Mouse (Mus musculus) hindbrain, postnatal 0 days (tissue): ENCODE measurements around the gene Vsig10. TPM values are rescaled to one million over a fixed set of nuclear protein-coding genes. Genes with fewer than 3 reads are reported as not detected.
"Not testable (repeated sequence)": the region's sequence is repeated elsewhere in the genome, so short reads cannot be mapped to it uniquely, and the experiment has no call there.

Experiments used
- ATAC-seq: fragments of 200-750 bp; cut with Nextera tagmentation; 2 replicates; pipeline ENCODE4 v1.8.0; 2017; ENCODE audit warnings: mild to moderate bottlenecking, moderate TSS enrichment, moderate library complexity
- DNase-seq: peaks from one replicate; pipeline ENCODE4 v3.0.0-alpha.2; 2015; ENCODE audit warnings: low spot score
- H3K27ac ChIP-seq: fragments of 300-500 bp; sonication (generic); 2 replicates; pipeline ENCODE4 v1.5.1; 2014; ENCODE audit warnings: mild to moderate bottlenecking
- H3K27me3 ChIP-seq: fragments of 300-500 bp; sonication (generic); 2 replicates; pipeline ENCODE4 v1.6.1; 2014; ENCODE audit warnings: low read length, mixed read lengths; ENCODE audit not compliant: insufficient read depth
- H3K36me3 ChIP-seq: fragments of 300-500 bp; sonication (generic); 2 replicates; pipeline ENCODE4 v1.6.1; 2014; ENCODE audit warnings: low read length, mixed read lengths; ENCODE audit not compliant: insufficient read depth
- H3K4me1 ChIP-seq: fragments of 300-500 bp; sonication (generic); 2 replicates; pipeline ENCODE4 v1.6.1; 2014; ENCODE audit warnings: antibody characterized with exemption, low read length, mixed read lengths; ENCODE audit not compliant: insufficient read depth
- H3K4me2 ChIP-seq: fragments of 300-500 bp; sonication (generic); 2 replicates; pipeline ENCODE4 v1.6.1; 2014; ENCODE audit warnings: low read depth, mild to moderate bottlenecking, low read length, moderate library complexity, mixed read lengths
- H3K4me3 ChIP-seq: fragments of 300-500 bp; sonication (generic); 2 replicates; pipeline ENCODE4 v1.5.1; 2014; ENCODE audit warnings: low read length
- H3K9ac ChIP-seq: fragments of 300-500 bp; sonication (generic); replicated peaks from 2 replicates; pipeline ENCODE4 v1.6.1; 2014; ENCODE audit warnings: mild to moderate bottlenecking, low read length, moderate library complexity, mixed read lengths
- H3K9me3 ChIP-seq: fragments of 300-500 bp; sonication (generic); 2 replicates; pipeline ENCODE4 v1.6.1; 2016; ENCODE audit warnings: low read length, mixed read lengths
- CTCF ChIP-seq: IDR thresholded peaks from 2 replicates; pipeline ENCODE4 v1.5.1; 2016; ENCODE audit warnings: antibody characterized with exemption, control low read depth, low read depth
- WGBS: fragments of 180-500 bp; shearing (Covaris S2); extraction: QIAGEN DNeasy Blood & Tissue Kit; methylation state at CpG from one replicate; pipeline ENCODE4 v1.1.7; 2014; 5-methylcytosine and 5-hydroxymethylcytosine counted together
- polyA plus RNA-seq: library from polyadenylated mRNA; unstranded; fragments of >200 nt; fragmentation: Nextera tagmentation; extraction: Ambion mirVana; gene quantifications from 2 replicates; pipeline ENCODE4 v1.2.1, GENCODE M21; 2015
- total RNA-seq: library from RNA; depleted of rRNA; stranded (reverse); fragments of >200 nt; gene quantifications from 2 replicates; pipeline ENCODE4 v1.2.3, GENCODE M21; 2014

The Vsig10 gene
- total and polyA plus RNA-seq, 2 experiments from 2014 or later, result 4.6 to 4.7 TPM

- H3K9ac ChIP-seq, result no peak overlapping the region
- no peak for TF ChIP-seq CTCF
- no peak overlapping the region for H3K27ac ChIP-seq
- no peaks in the 10 kb centered on the region for H3K36me3 ChIP-seq
- H3K27me3 ChIP-seq, result no peaks in the 10 kb centered on the region
- no peaks in the 10 kb centered on the region for H3K9me3 ChIP-seq
- 86% methylated on average over 6 of the region's 6 CpGs for WGBS
- ATAC-seq (no peak), DNase-seq (no peak)
- H3K4me2 ChIP-seq, result no peak overlapping the region
- no peak overlapping the region for H3K4me3 ChIP-seq
- H3K4me1 ChIP-seq, result no peaks in the 10 kb centered on the region
Measured at GRCm38 (mm10) chr5:117340081-117340480, 21.2 kb downstream of the Vsig10 start.

- TF ChIP-seq CTCF, result no peak
- H3K9ac ChIP-seq, result no peak overlapping the region
- H3K4me2 ChIP-seq, result no peak overlapping the region
- no peaks in the 10 kb centered on the region for H3K27me3 ChIP-seq
- DNase-seq (no peak), ATAC-seq (no peak)
- WGBS, result 84% methylated on average over 6 of the region's 6 CpGs
- H3K27ac ChIP-seq, result no peak overlapping the region
- no peaks in the 10 kb centered on the region for H3K36me3 ChIP-seq
- H3K9me3 ChIP-seq, result no peaks in the 10 kb centered on the region
- no peaks in the 10 kb centered on the region for H3K4me1 ChIP-seq
- no peak overlapping the region for H3K4me3 ChIP-seq
Measured at GRCm38 (mm10) chr5:117341896-117342295, 23.0 kb downstream of the Vsig10 start.

DNA sequence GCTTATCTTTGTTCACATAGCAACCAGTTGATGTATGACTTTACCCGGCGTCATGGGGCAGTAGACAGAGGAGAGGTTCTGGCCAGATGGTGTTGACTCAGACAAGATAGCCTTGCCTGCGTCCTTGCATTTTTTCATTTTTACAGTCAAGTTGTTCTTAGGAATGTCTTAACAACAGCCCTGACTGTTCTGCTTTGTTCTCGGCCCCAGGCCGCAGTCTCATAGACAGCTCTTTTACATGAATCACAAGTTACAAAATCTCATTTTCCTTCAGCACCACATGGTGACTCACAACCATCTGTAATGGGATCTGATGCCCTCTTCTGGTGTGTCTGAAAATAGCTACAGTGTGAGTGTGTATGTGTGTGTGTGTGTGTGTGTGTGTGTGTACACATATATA, 25.6 kb downstream of the Vsig10 start:
- H3K9ac ChIP-seq, ATAC-seq, H3K27ac ChIP-seq, H3K9me3 ChIP-seq, DNase-seq, H3K4me3 ChIP-seq, H3K4me1 ChIP-seq, H3K36me3 ChIP-seq, H3K4me2 ChIP-seq, H3K27me3 ChIP-seq: not testable (repeated sequence)
- WGBS, result 82% methylated on average over 5 of the region's 5 CpGs

DNA sequence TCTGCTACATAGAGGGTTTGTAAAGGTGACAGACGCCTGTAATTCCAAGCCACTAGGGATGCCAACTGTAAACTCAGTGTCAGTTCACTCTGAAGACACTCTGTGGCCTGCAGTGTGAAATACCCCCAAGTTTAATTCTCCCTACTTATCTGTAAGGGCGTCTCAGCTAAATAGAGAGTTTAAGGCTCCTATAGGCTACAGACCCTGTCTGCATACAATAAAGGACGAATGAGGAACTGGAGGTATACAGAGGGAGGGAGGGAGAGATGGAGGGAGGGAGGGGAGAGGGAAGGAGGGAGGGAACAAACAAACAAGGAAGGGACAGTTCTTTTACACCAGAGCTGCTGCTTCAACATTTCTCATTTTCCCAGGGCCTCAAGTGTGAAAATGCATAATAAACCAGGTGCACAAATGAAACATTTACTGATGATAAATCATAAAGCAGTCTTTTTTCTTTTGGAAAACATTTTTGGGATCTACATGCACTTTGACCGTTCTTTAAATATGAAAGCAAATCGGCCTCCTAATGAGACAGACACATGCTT, 26.6 kb downstream of the Vsig10 start:
- ATAC-seq, result no peak
- whole genome bisulfite sequencing, result 80% methylated on average over 5 of the region's 5 CpGs

GRCm38 (mm10) chr5:117346281-117346680, 27.4 kb downstream of the Vsig10 start:
- DNase-seq (no peak), ATAC-seq (no peak)
- Histone ChIP-seq H3K4me1 (no peaks in the 10 kb centered on the region), H3K9ac (no peak overlapping the region), H3K27me3 (no peaks in the 10 kb centered on the region), H3K4me3 (no peak overlapping the region), H3K4me2 (no peak overlapping the region), H3K27ac (no peak overlapping the region), H3K36me3 (no peaks in the 10 kb centered on the region), H3K9me3 (no peaks in the 10 kb centered on the region)
- no peak for TF ChIP-seq CTCF
- WGBS, result 51% methylated on average over 3 of the region's 3 CpGs

More for the DNA sequence above, 26.6 kb downstream of the Vsig10 start:
- Histone ChIP-seq H3K4me1 (no peaks in the 10 kb centered on the region), H3K36me3 (no peaks in the 10 kb centered on the region), H3K9ac (no peak overlapping the region), H3K4me3 (no peak overlapping the region), H3K4me2 (no peak overlapping the region), H3K27ac (no peak overlapping the region), H3K9me3 (no peaks in the 10 kb centered on the region), H3K27me3 (no peaks in the 10 kb centered on the region)
- no peak for TF ChIP-seq CTCF
- no peak for DNase-seq

GRCm38 (mm10) chr5:117347011-117347410, 28.1 kb downstream of the Vsig10 start:
- TF ChIP-seq CTCF, result no peak
- Histone ChIP-seq H3K9me3 (no peaks in the 10 kb centered on the region), H3K4me3 (no peak overlapping the region), H3K4me2 (no peak overlapping the region), H3K27ac (no peak overlapping the region), H3K4me1 (no peaks in the 10 kb centered on the region), H3K9ac (no peak overlapping the region), H3K36me3 (no peaks in the 10 kb centered on the region), H3K27me3 (no peaks in the 10 kb centered on the region)
- DNase-seq, result no peak
- ATAC-seq, result no peak
- WGBS, result 85% methylated on average over 5 of the region's 5 CpGs

GRCm38 (mm10) chr5:117347838-117348237, 29.0 kb downstream of the Vsig10 start:
- ATAC-seq (no peak), DNase-seq (no peak)
- no peak for TF ChIP-seq CTCF
- H3K27me3 ChIP-seq, result no peaks in the 10 kb centered on the region
- H3K36me3 ChIP-seq, result no peaks in the 10 kb centered on the region
- no peaks in the 10 kb centered on the region for H3K4me1 ChIP-seq
- H3K9ac ChIP-seq, result no peak overlapping the region
- 92% methylated on average over 2 of the region's 2 CpGs for WGBS
- H3K4me2 ChIP-seq, result no peak overlapping the region
- no peak overlapping the region for H3K27ac ChIP-seq
- no peak overlapping the region for H3K4me3 ChIP-seq
- H3K9me3 ChIP-seq, result no peaks in the 10 kb centered on the region
